Mouse (Mus musculus) cerebellum, postnatal 10 days (tissue): ENCODE results near the gene Cst8.
"Not testable (repeated sequence)": the region's sequence is repeated elsewhere in the genome, so short reads cannot be mapped to it uniquely, and the experiment has no call there.

Source experiments
- DNase-seq, 2 experiments: peaks; one replicate each; pipeline ENCODE4 v3.0.0; 2021; ENCODE audit warnings: mixed read lengths in 2 of 2

Cst8 gene

DNA sequence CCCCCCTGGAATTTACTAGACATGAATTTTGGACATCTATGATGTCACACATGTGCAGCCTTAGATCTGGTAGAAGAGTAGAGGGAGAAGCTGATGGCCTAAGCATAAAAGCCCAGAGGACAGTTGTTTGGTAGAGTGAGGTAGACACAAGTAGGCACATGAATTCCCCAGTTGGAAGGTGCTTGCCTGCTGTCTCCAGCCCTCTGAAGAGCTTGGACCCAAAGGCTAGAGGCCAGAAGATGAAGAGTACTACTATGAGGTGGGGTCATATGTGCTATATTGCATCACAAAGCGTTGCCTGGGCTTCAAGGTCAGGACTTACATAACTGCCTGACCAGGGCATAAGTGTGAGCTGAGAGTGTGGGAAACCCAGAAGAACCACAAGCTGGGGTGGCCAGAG is at the start of gene Cst8:
Gene Cst8, plus strand, starts transcription at position 301 of the 400 bp plus-strand sequence.
- no peak for DNase-seq

DNA sequence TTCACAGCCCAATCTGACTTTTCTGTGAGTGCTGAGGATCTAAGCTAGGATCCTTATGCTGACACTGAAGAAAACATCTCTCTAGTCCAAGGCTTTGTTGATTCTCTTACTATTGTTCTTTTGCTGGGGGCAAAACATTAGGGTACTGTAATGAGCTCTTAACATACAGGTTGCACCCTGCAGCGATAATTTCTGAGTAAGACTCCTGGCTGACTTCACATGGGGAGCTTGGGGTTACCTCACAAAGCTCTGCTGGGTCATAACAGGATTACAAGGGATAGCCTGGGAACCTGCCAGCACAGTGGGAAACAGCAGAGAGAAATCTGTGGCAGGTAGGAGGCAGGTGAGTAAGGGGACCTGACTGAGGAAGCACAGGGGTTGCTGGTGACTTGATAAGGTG is 48.5 kb upstream of the Cst8 start, which contains the start of gene Cstl1:
Gene Cstl1, plus strand, starts transcription at position 301 of the 400 bp plus-strand sequence.
- no peak for DNase-seq

DNA sequence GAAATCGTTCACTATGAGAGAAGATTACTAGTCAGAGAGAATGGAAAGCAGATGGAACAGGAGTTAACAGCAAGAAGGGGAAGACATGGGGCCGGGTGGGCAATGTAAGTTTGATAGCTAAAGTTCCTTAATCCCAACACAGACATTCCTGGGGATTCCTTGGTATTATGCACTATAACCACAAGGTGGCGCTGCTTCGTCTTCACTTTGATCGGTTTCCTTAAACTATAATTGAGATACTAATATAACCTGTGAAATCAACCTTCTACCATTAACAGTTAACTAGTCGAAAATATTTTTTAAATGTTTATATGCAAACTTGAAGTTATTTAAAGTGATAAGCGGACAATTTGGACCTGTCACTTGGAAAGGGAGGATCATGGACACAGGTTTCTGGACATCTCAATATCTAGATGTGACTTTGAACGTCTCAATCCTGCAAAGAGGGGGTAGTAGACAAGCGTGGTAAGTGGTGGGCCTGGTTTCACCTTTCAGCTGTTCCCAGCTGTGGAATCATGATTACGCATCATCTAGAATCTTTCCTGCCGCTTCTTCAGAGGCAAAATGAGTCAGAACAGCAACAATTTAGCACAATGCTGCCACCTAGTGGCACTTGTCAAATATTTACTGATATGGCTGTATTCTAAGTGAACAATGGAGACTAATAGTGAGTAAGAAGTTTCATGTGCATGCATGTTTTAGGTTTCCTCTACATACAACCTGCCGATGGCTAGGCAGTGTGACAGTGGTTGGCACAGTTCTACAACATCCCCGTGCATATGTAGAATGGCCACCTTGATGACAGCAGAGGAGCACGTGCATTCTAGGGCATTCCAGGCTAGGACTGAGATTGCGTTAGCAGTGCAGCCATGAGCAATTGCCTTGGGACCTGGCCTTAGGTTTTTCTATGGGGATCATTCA is 46.4 kb upstream of the Cst8 start:
- DNase-seq = peak; percentile 87 to 88

DNA sequence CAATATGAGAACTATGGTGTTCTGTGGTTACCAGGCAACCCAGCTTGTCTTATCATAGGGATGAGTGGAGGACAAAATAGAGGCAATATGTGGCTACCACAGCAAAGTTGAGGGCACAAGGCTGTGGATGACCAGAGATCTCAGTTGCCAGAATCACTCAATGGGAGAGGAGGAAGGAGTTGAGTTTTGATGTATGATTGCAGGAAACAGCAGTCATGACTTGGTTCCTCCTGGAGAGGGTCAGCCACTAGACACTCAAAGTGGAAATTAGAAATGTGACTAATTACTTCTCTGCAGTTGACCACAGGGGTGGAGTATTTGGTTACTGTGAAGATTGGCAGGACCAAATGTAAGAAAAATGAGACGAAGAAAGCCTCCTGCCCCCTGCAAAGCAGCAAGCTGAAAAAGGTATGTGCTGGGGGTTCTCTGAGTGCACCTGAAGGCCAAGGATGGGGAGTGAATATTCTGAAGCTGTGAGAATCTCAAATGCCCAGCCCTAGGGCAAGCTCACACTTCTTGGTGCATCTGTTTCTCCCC is 44.2 kb upstream of the Cst8 start:
- no peak for DNase-seq

DNA sequence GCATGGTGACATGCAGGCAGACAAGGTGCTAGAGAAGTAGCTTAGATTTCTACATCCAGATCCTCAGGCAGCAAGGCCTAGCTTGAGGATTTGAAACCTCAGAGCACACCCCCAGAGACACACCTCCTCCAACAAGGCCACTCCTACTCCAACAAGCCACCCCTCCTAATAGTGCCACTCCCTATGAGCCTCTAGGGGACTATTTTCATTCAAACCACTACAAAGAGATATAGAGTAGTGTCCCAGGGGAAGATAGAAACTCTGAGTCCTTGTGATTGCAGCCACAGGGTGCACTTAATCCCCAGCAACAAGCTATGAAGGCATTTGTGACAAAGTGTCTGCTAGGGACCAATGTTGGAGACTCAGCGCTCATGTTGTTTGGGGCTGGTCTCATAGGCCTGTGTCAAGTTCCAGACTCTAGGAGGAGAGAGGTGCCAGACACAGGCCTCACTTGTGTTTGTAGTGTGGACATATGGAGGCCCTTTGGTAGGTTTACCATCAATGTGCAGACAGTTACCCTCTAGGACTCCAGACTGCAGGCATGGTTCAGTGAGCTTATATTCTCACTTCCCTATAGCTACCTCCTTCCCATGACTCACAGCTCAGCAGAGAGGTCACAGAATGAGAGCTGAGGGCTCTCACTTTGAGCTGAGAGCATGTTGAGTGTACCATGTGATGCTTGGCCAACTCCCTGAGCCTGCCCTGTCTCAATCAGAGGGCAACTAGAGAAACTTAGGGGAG is 34.8 kb upstream of the Cst8 start:
- DNase-seq = no peak

DNA sequence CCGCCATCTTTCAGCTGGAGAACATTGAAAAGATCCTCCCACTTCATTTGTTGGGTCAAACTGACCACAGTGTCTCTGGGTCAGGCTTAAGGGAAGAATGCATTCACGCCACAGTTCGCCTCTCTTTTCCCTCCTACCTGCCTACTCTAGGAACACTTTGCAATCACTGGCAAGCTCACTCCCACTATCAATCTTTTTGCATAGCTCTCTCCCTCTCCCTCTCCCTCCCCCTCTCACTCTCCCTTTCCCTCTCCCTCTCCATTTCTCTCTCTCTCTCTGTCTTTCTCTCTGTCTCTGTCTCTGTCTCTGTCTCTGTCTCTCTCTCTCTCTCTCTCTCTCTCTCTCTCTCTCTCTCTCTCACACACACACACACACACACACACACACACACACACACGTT is 27.2 kb upstream of the Cst8 start, which contains the start of gene Cst11:
Gene Cst11, minus strand, starts transcription at position 101 of the 400 bp plus-strand sequence.
- not testable (repeated sequence) for DNase-seq

DNA sequence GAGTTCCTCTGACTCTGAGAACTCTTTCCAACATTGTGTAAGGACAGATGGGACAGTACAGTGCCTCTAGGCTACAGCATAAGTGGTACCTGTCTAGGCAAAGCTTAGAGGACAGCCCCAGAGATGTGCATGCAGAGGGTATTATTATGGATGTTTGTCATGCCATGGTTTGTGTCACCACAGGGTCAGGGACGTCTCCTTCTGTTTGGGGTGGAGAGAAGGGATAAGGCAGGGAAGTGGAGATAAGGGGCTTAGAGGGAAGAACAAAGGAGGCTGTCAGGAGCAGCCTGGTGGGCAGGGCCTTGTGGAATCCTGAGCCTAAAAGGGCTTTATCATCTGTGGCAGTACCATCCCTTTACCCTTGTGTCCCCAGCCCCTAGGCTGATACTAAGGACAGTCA is 16.9 kb upstream of the Cst8 start, which contains the start of gene 8030411F24Rik:
Gene 8030411F24Rik, plus strand, starts transcription at position 301 of the 400 bp plus-strand sequence.
- no peak for DNase-seq

DNA sequence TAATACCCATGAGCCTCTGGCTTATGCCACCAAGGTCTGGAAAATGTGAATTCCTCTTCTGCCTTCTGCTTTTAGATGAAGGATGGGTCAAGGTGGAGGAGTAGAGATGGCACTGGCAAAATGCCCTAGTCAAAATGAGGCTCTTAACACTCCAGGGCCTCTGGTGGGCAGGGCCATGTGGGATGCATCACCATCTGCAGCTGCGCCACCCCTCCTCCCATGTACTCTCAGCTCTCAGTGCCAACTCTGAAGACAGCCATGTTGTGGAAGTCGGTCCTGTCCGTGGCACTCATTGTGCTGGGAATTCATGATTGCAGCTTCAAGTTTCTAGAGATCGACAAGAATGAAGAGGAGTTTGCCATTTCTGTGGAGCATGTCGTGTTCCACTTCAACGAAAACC is 9.4 kb upstream of the Cst8 start, which contains the start of gene Cst12:
Gene Cst12, plus strand, starts transcription at position 220 of the 400 bp plus-strand sequence.
- DNase-seq = peak; percentile 2 to 9

DNA sequence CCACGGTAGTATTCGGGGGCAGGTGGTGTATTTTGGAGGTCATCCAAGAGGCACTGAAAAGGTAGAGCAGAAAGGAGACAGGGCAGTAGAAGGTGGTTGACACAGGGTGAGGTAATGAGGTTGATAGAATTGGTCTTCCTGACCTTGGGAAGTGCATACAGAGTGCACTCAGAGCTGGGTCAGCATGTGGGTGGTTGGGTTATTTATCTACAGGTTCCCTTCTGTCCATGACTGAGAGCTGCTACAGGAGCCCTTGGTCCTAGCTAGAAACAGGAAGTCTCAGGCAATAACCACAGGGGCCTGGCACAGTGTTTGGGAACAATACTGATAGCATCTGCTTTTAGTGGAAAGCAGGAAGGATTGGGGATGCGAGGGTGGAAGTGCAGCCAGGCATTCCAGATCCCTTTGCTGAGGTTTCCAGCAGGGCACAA is 2.9 kb downstream of the Cst8 start:
- DNase-seq = peak; percentile 77 to 84

DNA sequence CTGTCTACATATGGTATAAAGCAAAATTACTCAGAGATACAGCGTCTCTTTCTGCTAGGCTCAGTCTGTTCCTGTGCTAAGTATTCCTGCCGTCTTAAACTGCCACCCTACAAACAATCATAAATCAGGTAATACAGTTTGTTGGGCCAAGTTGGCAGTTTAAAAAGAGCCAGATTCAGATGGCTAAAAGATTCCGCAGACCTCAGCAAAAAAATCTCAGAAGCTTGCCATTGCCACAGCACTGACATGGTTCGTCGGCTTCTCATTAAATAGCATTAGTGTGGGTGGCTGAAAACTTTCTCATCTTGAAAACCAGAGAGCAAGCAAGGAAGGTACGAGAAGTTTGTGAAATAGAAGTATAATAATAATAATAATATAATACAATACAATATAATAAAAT is 8.1 kb downstream of the Cst8 start:
- no peak for DNase-seq

DNA sequence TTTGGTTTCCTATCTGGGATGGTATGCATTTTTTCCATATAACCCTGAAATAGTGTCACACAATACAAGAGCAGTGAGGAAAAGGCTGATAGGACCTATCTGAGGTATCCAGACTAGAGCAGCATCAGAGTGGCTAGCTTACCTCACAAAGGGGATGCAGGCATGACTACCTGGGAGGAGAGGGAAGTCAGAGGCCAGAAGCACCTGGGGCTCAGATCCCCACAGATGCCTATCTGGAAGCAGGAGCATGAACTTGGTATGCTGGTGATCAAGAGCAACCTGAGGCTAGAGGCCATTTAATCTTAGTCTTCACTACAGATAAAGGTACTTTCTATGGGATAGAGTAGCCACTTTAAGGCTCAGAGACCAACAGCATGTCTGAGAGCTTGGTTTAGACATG is 21.3 kb downstream of the Cst8 start, which contains the start of gene Cst13:
Gene Cst13, plus strand, starts transcription at position 173 of the 400 bp plus-strand sequence.
- DNase-seq = no peak

DNA sequence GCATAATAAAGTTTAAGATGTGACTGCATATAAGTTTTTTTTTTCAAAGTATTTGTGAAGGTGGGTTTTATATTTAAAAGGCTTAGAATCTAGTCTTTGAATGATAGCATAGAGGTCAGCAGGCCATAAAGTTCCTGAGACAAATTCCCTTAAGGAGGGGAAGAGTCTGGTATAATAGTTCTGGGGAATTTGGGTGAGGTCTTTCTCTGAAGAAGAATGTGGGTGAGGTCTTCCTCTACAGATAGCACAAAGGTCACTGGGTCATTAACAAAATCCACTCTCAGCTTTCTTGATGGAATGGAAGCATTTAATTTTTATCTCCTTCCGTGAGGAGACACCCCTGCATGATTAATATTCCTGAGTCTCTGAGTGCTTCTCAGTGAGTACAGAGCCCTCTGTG is 27.4 kb downstream of the Cst8 start:
- no peak for DNase-seq

DNA sequence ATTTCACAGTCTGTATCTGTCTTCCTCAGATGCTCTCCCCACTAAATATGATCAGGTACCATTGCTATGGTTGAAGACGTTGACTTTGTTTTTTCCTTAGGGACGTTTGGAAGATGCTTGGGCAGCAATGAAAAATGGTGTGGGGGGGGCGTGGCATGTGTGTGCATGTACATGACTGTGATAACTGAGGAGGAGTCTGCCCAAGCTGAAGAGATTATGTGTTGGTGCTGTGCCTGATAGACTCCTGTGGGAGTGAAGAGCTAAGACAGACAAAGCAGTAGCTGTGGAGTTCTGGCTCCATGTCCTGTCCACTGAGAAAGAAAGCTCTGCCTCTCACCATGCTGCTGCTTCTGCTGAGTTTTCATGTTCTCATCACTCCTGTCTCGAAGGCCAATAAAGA is 36.3 kb downstream of the Cst8 start, which contains the start of gene Cst9:
Gene Cst9, plus strand, starts transcription at position 236 of the 400 bp plus-strand sequence.
- DNase-seq = no peak

DNA sequence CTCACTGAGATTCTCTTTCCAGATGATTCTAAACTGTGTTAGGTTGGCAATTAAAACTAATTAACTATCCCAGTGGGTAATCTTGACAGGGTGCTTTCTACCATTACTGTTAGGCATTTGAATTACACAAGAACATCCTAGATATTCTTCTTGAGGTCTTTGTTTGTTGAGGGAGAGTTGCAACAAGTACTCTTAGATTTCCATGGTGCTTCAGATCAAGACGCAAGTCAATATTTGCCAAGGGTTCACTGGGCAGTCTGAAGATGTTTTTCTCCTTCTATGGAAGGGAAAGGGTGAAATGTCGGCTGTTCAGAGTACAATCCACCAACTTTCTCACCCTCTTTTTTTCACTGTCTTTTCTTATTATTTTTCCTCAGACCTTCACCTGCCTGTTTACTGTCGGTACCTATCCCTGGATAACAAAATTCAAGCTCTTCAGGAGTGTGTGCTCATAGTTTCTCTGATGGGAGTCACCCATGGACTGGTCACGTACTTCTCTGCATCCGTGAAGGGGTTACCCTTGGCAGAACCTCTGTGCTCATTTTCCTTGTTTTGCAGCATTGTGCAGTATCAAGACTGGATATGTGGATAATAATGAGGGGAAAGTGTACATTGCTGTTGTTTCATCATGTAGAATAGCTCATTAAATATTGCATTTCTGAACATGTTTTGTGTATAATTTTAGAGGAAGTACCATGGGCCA is 39.6 kb downstream of the Cst8 start:
- DNase-seq = no peak

DNA sequence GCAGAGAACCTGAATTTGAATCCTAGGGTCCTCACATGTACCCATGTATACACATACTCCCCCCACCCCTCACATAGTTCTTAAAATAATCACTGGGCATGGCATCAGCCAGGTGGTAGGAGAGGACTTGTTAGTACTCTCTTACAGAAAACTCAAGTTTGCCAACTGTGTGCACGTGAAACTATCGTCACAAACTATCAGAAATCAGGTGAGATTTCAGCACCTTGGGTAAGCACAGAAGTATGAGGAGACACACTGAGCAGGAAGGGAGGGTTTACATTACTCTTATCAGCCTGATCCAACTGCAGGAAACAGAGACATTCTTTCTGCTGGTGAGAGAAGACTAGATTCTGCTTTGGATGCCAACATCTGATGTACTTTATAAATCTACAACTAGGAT is 40.6 kb downstream of the Cst8 start:
- DNase-seq = no peak

DNA sequence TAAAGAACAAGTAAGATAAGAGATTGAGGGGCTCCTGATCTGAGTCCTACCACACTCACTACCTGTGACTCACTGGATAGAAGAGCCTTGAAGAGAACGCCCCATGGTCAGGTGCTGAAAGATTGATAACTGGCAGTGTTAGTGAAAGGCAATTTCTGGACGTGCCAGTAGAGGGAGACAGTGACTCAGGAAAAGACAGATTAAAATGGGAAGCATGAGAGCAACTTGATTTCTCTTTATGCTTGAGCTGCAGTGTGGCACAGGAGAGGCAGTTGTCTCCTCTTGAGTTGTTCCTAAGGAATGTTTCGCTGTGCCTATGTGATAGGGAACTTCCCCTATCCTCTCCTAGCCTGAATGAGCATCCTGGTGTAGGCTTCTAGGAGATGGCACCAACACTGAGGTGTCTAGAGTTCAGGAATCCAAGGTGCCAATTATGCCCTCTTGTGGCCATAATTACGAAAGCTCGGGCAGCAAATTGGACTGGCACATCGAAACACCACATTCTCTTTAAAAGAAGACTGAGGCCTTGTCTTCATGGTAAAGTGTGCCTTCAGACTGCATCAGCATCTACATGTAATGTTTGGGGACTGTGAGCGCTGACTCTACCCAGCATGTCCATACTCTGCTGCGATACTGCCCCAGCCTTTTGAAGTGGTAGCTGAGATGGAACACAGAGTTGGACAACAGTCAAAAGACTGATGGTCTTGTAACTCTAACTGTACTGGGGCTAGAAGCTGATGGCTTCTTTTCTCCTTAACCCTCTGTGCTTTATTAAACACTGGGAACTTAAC is 52.7 kb downstream of the Cst8 start:
- peak; percentile 85 to 90 for DNase-seq
